Mouse (Mus musculus) kidney, adult 11 months (tissue): ENCODE data around the gene Arfgef3.
A peak's percentile ranks its signal among the peaks of the same experiment; 100 is the strongest.

Experiments used
- DNase-seq: peaks from one replicate; pipeline ENCODE4 v3.0.0; 2022

Arfgef3 gene

GRCm38 (mm10) chr10:18743286-18744142, at the start of gene Arfgef3:
Gene Arfgef3 (minus strand): TSS chr10:18743949.
- DNase-seq: peak; percentile 54

- DNase-seq: no peak
These were observed 46.3 kb upstream of the Arfgef3 start for GRCm38 (mm10) chr10:18790063-18790462.

- no peak for DNase-seq
These were observed 44.9 kb upstream of the Arfgef3 start for GRCm38 (mm10) chr10:18788601-18789000.

- no peak for DNase-seq
These were observed 42.9 kb upstream of the Arfgef3 start, which contains the start of gene Gm4922 for GRCm38 (mm10) chr10:18786693-18787092. Gene Gm4922 (minus strand): TSS chr10:18786793.

GRCm38 (mm10) chr10:18777546-18777945, 33.8 kb upstream of the Arfgef3 start:
- no peak for DNase-seq

GRCm38 (mm10) chr10:18772537-18773179, 28.9 kb upstream of the Arfgef3 start:
- no peak for DNase-seq

GRCm38 (mm10) chr10:18769909-18770308, 26.2 kb upstream of the Arfgef3 start:
- DNase-seq: no peak

GRCm38 (mm10) chr10:18760241-18760640, 16.5 kb upstream of the Arfgef3 start:
- peak; percentile 17 for DNase-seq

GRCm38 (mm10) chr10:18750057-18750456, 6.3 kb upstream of the Arfgef3 start:
- no peak for DNase-seq

GRCm38 (mm10) chr10:18742086-18742485, 1.7 kb downstream of the Arfgef3 start:
- no peak for DNase-seq

- no peak for DNase-seq
These were observed 2.7 kb downstream of the Arfgef3 start for GRCm38 (mm10) chr10:18741024-18741423.

- no peak for DNase-seq
These were observed 15.2 kb downstream of the Arfgef3 start for GRCm38 (mm10) chr10:18728548-18728947.

GRCm38 (mm10) chr10:18711436-18711835, 32.3 kb downstream of the Arfgef3 start:
- no peak for DNase-seq

GRCm38 (mm10) chr10:18710949-18711348, 32.8 kb downstream of the Arfgef3 start:
- DNase-seq: no peak

GRCm38 (mm10) chr10:18709836-18710235, 33.9 kb downstream of the Arfgef3 start:
- DNase-seq: no peak

GRCm38 (mm10) chr10:18708641-18709040, 35.1 kb downstream of the Arfgef3 start:
- DNase-seq: no peak

- DNase-seq: no peak
These were observed 39.2 kb downstream of the Arfgef3 start for GRCm38 (mm10) chr10:18704393-18705120.

- DNase-seq: no peak
These were observed 42.2 kb downstream of the Arfgef3 start for GRCm38 (mm10) chr10:18701517-18701916.

GRCm38 (mm10) chr10:18700117-18700516, 43.6 kb downstream of the Arfgef3 start:
- peak; percentile 31 for DNase-seq

GRCm38 (mm10) chr10:18699151-18699550, 44.6 kb downstream of the Arfgef3 start:
- DNase-seq: peak; percentile 9

GRCm38 (mm10) chr10:18696461-18696860, 47.3 kb downstream of the Arfgef3 start:
- no peak for DNase-seq

GRCm38 (mm10) chr10:18688234-18688633, 55.5 kb downstream of the Arfgef3 start:
- peak; percentile 51 for DNase-seq

GRCm38 (mm10) chr10:18681385-18681954, 62.3 kb downstream of the Arfgef3 start:
- DNase-seq: no peak
